Mouse (Mus musculus) lung, embryonic 14.5 days (tissue): ENCODE measurements at regions not wholly inside any gene's neighbourhood (a gene's known extent, or its start where the extent isn't known, plus 50 kb on each side); places are given as distances from the start of the nearest gene placed in this dataset.

Experiments used
- ATAC-seq: fragments of 200-750 bp; cut with Nextera tagmentation; 2 replicates; pipeline ENCODE4 v1.8.0; 2017; ENCODE audit warnings: mild to moderate bottlenecking, moderate TSS enrichment, moderate library complexity; ENCODE audit not compliant: insufficient read depth
- DNase-seq: peaks from one replicate; pipeline ENCODE4 v3.0.0-alpha.2; 2015
- H3K27ac ChIP-seq: fragments of 300-500 bp; sonication (generic); 2 replicates; pipeline ENCODE4 v1.5.1; 2014; ENCODE audit warnings: low read depth, mild to moderate bottlenecking, moderate library complexity
- H3K27me3 ChIP-seq: fragments of 300-500 bp; sonication (generic); 2 replicates; pipeline ENCODE4 v1.6.1; 2014; ENCODE audit warnings: low read length, control low read depth; ENCODE audit not compliant: insufficient read depth
- H3K36me3 ChIP-seq: fragments of 300-500 bp; sonication (generic); 2 replicates; pipeline ENCODE4 v1.6.1; 2014; ENCODE audit warnings: control low read depth; ENCODE audit not compliant: insufficient read depth
- H3K4me1 ChIP-seq: fragments of 300-500 bp; sonication (generic); 2 replicates; pipeline ENCODE4 v1.6.1; 2014; ENCODE audit warnings: antibody characterized with exemption, control low read depth; ENCODE audit not compliant: insufficient read depth
- H3K4me2 ChIP-seq: fragments of 300-500 bp; sonication (generic); 2 replicates; pipeline ENCODE4 v1.6.1; 2014; ENCODE audit warnings: mild to moderate bottlenecking
- H3K4me3 ChIP-seq: fragments of 300-500 bp; sonication (generic); 2 replicates; pipeline ENCODE4 v1.5.1; 2014; ENCODE audit warnings: low read depth, low read length
- H3K9ac ChIP-seq: fragments of 300-500 bp; sonication (generic); 2 replicates; pipeline ENCODE4 v1.6.1; 2014
- H3K9me3 ChIP-seq: fragments of 300-500 bp; sonication (generic); 2 replicates; pipeline ENCODE4 v1.6.1; 2016; ENCODE audit warnings: low read depth, low read length, control low read depth
- CTCF ChIP-seq: IDR thresholded peaks from 2 replicates; pipeline ENCODE4 v1.5.1; 2016; ENCODE audit warnings: antibody characterized with exemption, low read depth
- WGBS: fragments of 180-500 bp; shearing (Covaris S2); extraction: QIAGEN DNeasy Blood & Tissue Kit; methylation state at CpG from one replicate; pipeline ENCODE4 v1.1.7; 2014; 5-methylcytosine and 5-hydroxymethylcytosine counted together

GRCm38 (mm10) chr5:111892956-111893355 lies 159.2 kb downstream of the Gm26897 start:
- no peak overlapping the region for H3K4me2 ChIP-seq
- no peak overlapping the region for H3K4me3 ChIP-seq
- H3K9ac ChIP-seq, result no peak overlapping the region
- 29% methylated on average over 3 of the region's 3 CpGs for WGBS
- H3K27me3 ChIP-seq, result no peaks in the 10 kb centered on the region
- no peaks in the 10 kb centered on the region for H3K36me3 ChIP-seq
- DNase-seq, result peak; percentile 15
- no peak for ATAC-seq
- peaks cover 26% of the 10 kb centered on the region for H3K4me1 ChIP-seq
- no peak for TF ChIP-seq CTCF
- H3K27ac ChIP-seq, result peak overlapping the region; percentile 96; the same call in 1 of the 2 replicates
- H3K9me3 ChIP-seq, result no peaks in the 10 kb centered on the region

GRCm38 (mm10) chr5:111893905-111894311 lies 160.2 kb downstream of the Gm26897 start:
- TF ChIP-seq CTCF, result no peak
- Histone ChIP-seq H3K4me2 (peak overlapping the region; percentile 54), H3K9me3 (no peaks in the 10 kb centered on the region), H3K9ac (no peak overlapping the region; the same call in 1 of the 2 replicates), H3K27me3 (no peaks in the 10 kb centered on the region), H3K4me3 (no peak overlapping the region), H3K27ac (peak overlapping the region; percentile 96), H3K4me1 (peaks cover 26% of the 10 kb centered on the region), H3K36me3 (no peaks in the 10 kb centered on the region)
- ATAC-seq (peak; percentile 85), DNase-seq (peak; percentile 96)
- WGBS, result 0% methylated on average over 11 of the region's 11 CpGs

- DNase-seq (no peak), ATAC-seq (no peak)
- H3K36me3 ChIP-seq, result no peaks in the 10 kb centered on the region
- peaks cover 13% of the 10 kb centered on the region for H3K4me1 ChIP-seq
- H3K27me3 ChIP-seq, result no peaks in the 10 kb centered on the region
- H3K27ac ChIP-seq, result no peak overlapping the region
- TF ChIP-seq CTCF, result peak; percentile 39
- H3K4me3 ChIP-seq, result no peak overlapping the region
- no peak overlapping the region for H3K9ac ChIP-seq
- no peak overlapping the region for H3K4me2 ChIP-seq
- 55% methylated on average over 4 of the region's 4 CpGs for WGBS
- no peaks in the 10 kb centered on the region for H3K9me3 ChIP-seq
These were observed 163.8 kb downstream of the Gm26897 start for GRCm38 (mm10) chr5:111897568-111897967.

- H3K36me3 ChIP-seq, result no peaks in the 10 kb centered on the region
- no peak overlapping the region for H3K4me2 ChIP-seq
- H3K9me3 ChIP-seq, result no peaks in the 10 kb centered on the region
- H3K4me1 ChIP-seq, result peaks cover 4% of the 10 kb centered on the region
- ATAC-seq, result no peak
- DNase-seq, result no peak
- H3K27ac ChIP-seq, result no peak overlapping the region
- WGBS, result 70% methylated on average over 12 of the region's 12 CpGs
- H3K4me3 ChIP-seq, result no peak overlapping the region
- H3K27me3 ChIP-seq, result no peaks in the 10 kb centered on the region
- H3K9ac ChIP-seq, result no peak overlapping the region
- no peak for TF ChIP-seq CTCF
These were observed 164.8 kb downstream of the Gm26897 start for GRCm38 (mm10) chr5:111898482-111898881.

GRCm38 (mm10) chr5:111901197-111901596 lies 167.5 kb downstream of the Gm26897 start:
- ATAC-seq (no peak), DNase-seq (no peak)
- Histone ChIP-seq H3K9ac (no peak overlapping the region), H3K4me1 (no peaks in the 10 kb centered on the region), H3K27me3 (no peaks in the 10 kb centered on the region), H3K9me3 (no peaks in the 10 kb centered on the region), H3K4me3 (no peak overlapping the region), H3K4me2 (no peak overlapping the region), H3K27ac (no peak overlapping the region), H3K36me3 (no peaks in the 10 kb centered on the region)
- 63% methylated on average over 5 of the region's 5 CpGs for WGBS
- no peak for TF ChIP-seq CTCF

GRCm38 (mm10) chr5:111901678-111902077 lies 168.0 kb downstream of the Gm26897 start:
- Histone ChIP-seq H3K36me3 (no peaks in the 10 kb centered on the region), H3K9me3 (no peaks in the 10 kb centered on the region), H3K4me2 (no peak overlapping the region), H3K4me3 (no peak overlapping the region), H3K27me3 (no peaks in the 10 kb centered on the region), H3K9ac (no peak overlapping the region), H3K27ac (no peak overlapping the region), H3K4me1 (no peaks in the 10 kb centered on the region)
- TF ChIP-seq CTCF, result no peak
- DNase-seq, result peak; percentile 93
- no peak for ATAC-seq
- WGBS, result 11% methylated on average over 5 of the region's 5 CpGs

GRCm38 (mm10) chr5:111908085-111908484 lies 174.4 kb downstream of the Gm26897 start:
- no peaks in the 10 kb centered on the region for H3K4me1 ChIP-seq
- H3K9me3 ChIP-seq, result no peaks in the 10 kb centered on the region
- no peak for DNase-seq
- no peak for ATAC-seq
- 81% methylated on average over 14 of the region's 14 CpGs for WGBS
- TF ChIP-seq CTCF, result no peak
- no peak overlapping the region for H3K27ac ChIP-seq
- H3K4me2 ChIP-seq, result no peak overlapping the region
- H3K4me3 ChIP-seq, result no peak overlapping the region
- no peak overlapping the region for H3K9ac ChIP-seq
- no peaks in the 10 kb centered on the region for H3K27me3 ChIP-seq
- H3K36me3 ChIP-seq, result no peaks in the 10 kb centered on the region

- H3K4me3 ChIP-seq, result no peak overlapping the region
- H3K9ac ChIP-seq, result no peak overlapping the region
- no peak overlapping the region for H3K4me2 ChIP-seq
- no peak for TF ChIP-seq CTCF
- H3K9me3 ChIP-seq, result no peaks in the 10 kb centered on the region
- no peaks in the 10 kb centered on the region for H3K27me3 ChIP-seq
- ATAC-seq (no peak), DNase-seq (no peak)
- no peak overlapping the region for H3K27ac ChIP-seq
- 68% methylated on average over 8 of the region's 8 CpGs for WGBS
- H3K4me1 ChIP-seq, result no peaks in the 10 kb centered on the region
- no peaks in the 10 kb centered on the region for H3K36me3 ChIP-seq
These were observed 176.8 kb downstream of the Gm26897 start for GRCm38 (mm10) chr5:111910514-111910913.
